Mouse (Mus musculus): ENCODE measurements around the gene Mtcl1. TPM values are rescaled to one million over a fixed set of nuclear protein-coding genes. Genes with fewer than 3 reads are reported as not detected.

Gene Mtcl1
- total and polyA plus RNA-seq, 3 experiments, result not detected

GRCm38 (mm10) chr17:66342932-66343331 is 106.6 kb downstream of the Mtcl1 start:
- Histone ChIP-seq H3K4me1 (ENCODE audit: control insufficient read depth in 1 of 2, insufficient read depth in 2 of 2) (no peaks in the 10 kb centered on the region), H3K4me3 (replicated peaks in 1 of 3; ENCODE audit: low read depth in 2 of 3, low read length in 2 of 3, poor library complexity in 1 of 3) (no peak overlapping the region), H3K36me3 (replicated peaks in 1 of 2; ENCODE audit: control insufficient read depth in 1 of 2, insufficient read depth in 1 of 2, low read length in 1 of 2) (no peaks in the 10 kb centered on the region), H3K79me2 (replicated peaks; ENCODE audit: control insufficient read depth, extremely low read depth, insufficient read depth, poor library complexity, severe bottlenecking) (no peaks in the 10 kb centered on the region), H3K27me3 (replicated peaks) (no peaks in the 10 kb centered on the region), H3K4me2 (ENCODE audit: insufficient read depth, low read depth, poor library complexity, severe bottlenecking) (no peak overlapping the region), H3K9me3 (replicated peaks; ENCODE audit: low read length) (peaks cover 86% of the 10 kb centered on the region), H3K27ac (ENCODE audit: insufficient read depth, low read depth) (no peak overlapping the region), H3K9ac (ENCODE audit: insufficient read depth, low read depth) (no peak overlapping the region)
- dilution Hi-C loops (cut with MboI; ENCODE audit: extremely low pct_ligation_motif_present, extremely low pct_unique_long_range_greater_than_20kb, low sequenced_read_pairs) (no loop called here), in situ Hi-C loops (cut with MboI; ENCODE audit: low pct_ligation_motif_present, low pct_unique_long_range_greater_than_20kb, low sequenced_read_pairs) (no loop called here)
- TF ChIP-seq NELFE (IDR thresholded peaks at IDR 0.05; ENCODE audit: low read depth, low read length) (no peak), IRF4 (IDR thresholded peaks at IDR 0.05; ENCODE audit: low read depth, low read length) (no peak), JUND (conservative IDR thresholded peaks at IDR 0.05; ENCODE audit: low read depth, low read length) (no peak), ZNF384 (IDR thresholded peaks at IDR 0.05; ENCODE audit: low read depth, low read length) (no peak), SMC3 (IDR thresholded peaks at IDR 0.05; ENCODE audit: low read depth, low read length) (no peak), MAFK (IDR thresholded peaks at IDR 0.05; ENCODE audit: insufficient replicate concordance, low read length) (no peak), MEF2A (IDR thresholded peaks at IDR 0.05; ENCODE audit: borderline replicate concordance, low read depth, low read length) (no peak), ZKSCAN1 (IDR thresholded peaks at IDR 0.05; ENCODE audit: borderline replicate concordance, low read depth, low read length) (no peak), USF1 (IDR thresholded peaks at IDR 0.05; ENCODE audit: low read depth, low read length) (no peak), KAT2A (IDR thresholded peaks at IDR 0.05; ENCODE audit: insufficient replicate concordance, low read length) (no peak), USF2 (conservative IDR thresholded peaks at IDR 0.05; ENCODE audit: low read depth, low read length) (no peak), MAX (IDR thresholded peaks at IDR 0.05; ENCODE audit: low read length) (no peak), NRF1 (IDR thresholded peaks at IDR 0.05; ENCODE audit: low read depth, low read length) (no peak), ZC3H11A (IDR thresholded peaks at IDR 0.05; ENCODE audit: low read depth, low read length) (no peak), GABPA (IDR thresholded peaks at IDR 0.05; ENCODE audit: insufficient replicate concordance, low read depth, low read length) (no peak), ZMIZ1 (IDR thresholded peaks at IDR 0.05; ENCODE audit: low read depth, low read length) (no peak), CHD1 (IDR thresholded peaks at IDR 0.05; ENCODE audit: low read depth, low read length) (no peak), EP300 (IDR thresholded peaks at IDR 0.05; ENCODE audit: low read length) (no peak)
- no peak for DNase-seq (ENCODE audit: extremely low read depth)

DNA sequence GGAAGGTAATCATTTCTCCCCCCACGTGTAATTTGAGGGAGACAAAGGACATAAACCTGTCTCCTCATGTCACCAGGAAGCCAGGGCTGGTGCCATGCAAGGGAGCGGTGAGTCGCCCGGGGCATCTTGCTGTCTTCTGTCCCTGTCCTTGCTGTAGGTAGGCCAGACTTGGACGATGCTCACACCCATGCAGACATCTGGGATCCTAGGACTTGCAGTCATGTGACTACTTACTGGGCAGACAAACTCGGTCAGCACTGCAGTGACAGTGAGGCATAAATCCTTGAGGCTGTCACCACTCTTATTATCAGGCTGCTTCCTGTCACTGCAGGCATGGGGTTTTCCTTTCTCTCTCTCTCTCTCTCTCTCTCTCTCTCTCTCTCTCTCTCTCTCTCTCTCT is 107.9 kb downstream of the Mtcl1 start:
- Histone ChIP-seq H3K36me3 (replicated peaks in 1 of 2; ENCODE audit: control insufficient read depth in 1 of 2, insufficient read depth in 1 of 2, low read length in 1 of 2) (no peaks in the 10 kb centered on the region), H3K4me2 (ENCODE audit: insufficient read depth, low read depth, poor library complexity, severe bottlenecking) (no peak overlapping the region), H3K4me3 (replicated peaks in 1 of 3; ENCODE audit: low read depth in 2 of 3, low read length in 2 of 3, poor library complexity in 1 of 3) (no peak overlapping the region), H3K4me1 (ENCODE audit: control insufficient read depth in 1 of 2, insufficient read depth in 2 of 2) (no peaks in the 10 kb centered on the region), H3K9me3 (replicated peaks; ENCODE audit: low read length) (peaks cover 89% of the 10 kb centered on the region), H3K79me2 (replicated peaks; ENCODE audit: control insufficient read depth, extremely low read depth, insufficient read depth, poor library complexity, severe bottlenecking) (no peaks in the 10 kb centered on the region), H3K9ac (ENCODE audit: insufficient read depth, low read depth) (no peak overlapping the region), H3K27ac (ENCODE audit: insufficient read depth, low read depth) (no peak overlapping the region), H3K27me3 (replicated peaks) (no peaks in the 10 kb centered on the region)
- DNase-seq (ENCODE audit: extremely low read depth), result no peak
- no peak for TF ChIP-seq NELFE (IDR thresholded peaks at IDR 0.05; ENCODE audit: low read depth, low read length)
- TF ChIP-seq MEF2A (IDR thresholded peaks at IDR 0.05; ENCODE audit: borderline replicate concordance, low read depth, low read length), result no peak
- TF ChIP-seq NRF1 (IDR thresholded peaks at IDR 0.05; ENCODE audit: low read depth, low read length), result no peak
- no peak for TF ChIP-seq BHLHE40 (IDR thresholded peaks at IDR 0.05; ENCODE audit: low read depth, low read length)
- TF ChIP-seq CHD2 (IDR thresholded peaks at IDR 0.05; ENCODE audit: low read length), result no peak
- in situ Hi-C loops (cut with MboI; ENCODE audit: low pct_ligation_motif_present, low pct_unique_long_range_greater_than_20kb, low sequenced_read_pairs), result no loop called here
- dilution Hi-C loops (cut with MboI; ENCODE audit: extremely low pct_ligation_motif_present, extremely low pct_unique_long_range_greater_than_20kb, low sequenced_read_pairs), result no loop called here

All from CH12.LX (cell line).